Mouse (Mus musculus) inflammation-experienced regulatory T-cells, adult 6 months (primary cell): ENCODE measurements around the gene Acpp. TPM values are rescaled to one million over a fixed set of nuclear protein-coding genes. Genes with fewer than 3 reads are reported as not detected.
A peak's percentile ranks its signal among the peaks of the same experiment; 100 is the strongest.

ENCODE experiments used
- ATAC-seq: one replicate; pipeline ENCODE4 v1.8.0; 2017
- polyA plus RNA-seq, 3 experiments: library from polyadenylated mRNA; unstranded; fragments of 100-300 nt; shearing (Covaris generic); gene quantifications; one replicate each; pipeline ENCODE4 v1.2.1; 2017

The Acpp gene
- polyA plus RNA-seq, 3 experiments from 2014 or later = 2.3 to 6.1 (median 2.3) TPM

GRCm38 (mm10) chr9:104304800-104305199, 32.7 kb downstream of the Acpp start:
- no peak for ATAC-seq

GRCm38 (mm10) chr9:104304376-104304775, 33.2 kb downstream of the Acpp start:
- ATAC-seq = no peak

DNA sequence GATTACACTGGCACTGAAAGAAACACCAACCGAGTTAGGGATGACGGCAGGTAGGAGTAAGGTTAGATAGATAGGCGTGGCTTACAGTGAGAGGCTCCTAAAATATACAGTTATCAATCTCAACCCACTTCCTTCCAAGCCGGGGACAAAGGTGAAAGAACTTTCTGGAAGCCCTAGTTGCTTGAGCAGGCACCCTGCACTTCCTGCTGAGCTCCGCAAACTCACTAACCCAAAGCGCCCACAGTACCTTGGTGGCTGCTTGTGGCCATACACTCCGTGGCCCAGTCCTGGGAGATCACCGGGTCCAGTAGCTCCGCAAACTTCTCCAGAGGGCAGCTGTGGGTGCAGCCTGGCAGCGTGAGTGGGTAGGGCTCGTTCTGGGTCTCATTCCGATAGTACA, 37.0 kb downstream of the Acpp start:
- ATAC-seq = no peak

DNA sequence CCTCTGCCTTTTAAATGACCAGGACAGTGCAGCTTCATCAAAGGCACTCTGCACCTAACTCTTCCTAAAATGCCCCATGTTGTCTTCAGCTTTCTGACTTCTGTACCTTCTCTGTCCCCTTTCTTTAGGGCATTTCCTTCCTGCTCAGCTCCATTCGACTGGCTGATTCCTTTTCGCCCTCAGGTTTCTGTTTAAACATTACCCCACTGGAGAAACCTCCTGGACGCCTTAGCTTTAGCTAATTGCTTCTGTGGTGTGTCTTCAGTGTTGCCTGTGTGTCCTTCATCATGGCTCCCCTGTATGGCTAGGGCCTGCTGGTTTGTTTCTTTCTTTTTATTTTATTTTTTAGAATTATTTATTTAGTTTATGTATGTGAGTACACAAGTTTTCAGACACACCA, 40.5 kb downstream of the Acpp start:
- no peak for ATAC-seq

DNA sequence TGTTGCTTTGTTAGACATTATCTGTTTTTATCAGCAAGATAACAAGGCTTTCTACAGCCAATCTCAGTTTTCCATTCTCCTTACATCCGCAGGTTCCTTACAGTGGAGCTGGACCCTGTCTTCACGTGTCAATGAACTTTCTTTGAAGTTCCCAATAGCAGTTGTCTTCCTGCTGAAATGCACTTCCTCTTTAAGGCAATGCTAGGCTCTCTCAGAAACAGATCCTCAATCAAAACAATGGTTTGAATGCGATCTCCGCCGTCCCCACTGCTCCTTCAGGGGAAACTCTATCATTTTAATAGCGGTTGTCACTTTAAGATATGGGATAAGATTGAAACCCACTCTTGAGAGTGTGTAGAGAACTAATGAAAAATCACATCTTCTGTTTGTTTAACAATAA, 52.6 kb downstream of the Acpp start:
- no peak for ATAC-seq

DNA sequence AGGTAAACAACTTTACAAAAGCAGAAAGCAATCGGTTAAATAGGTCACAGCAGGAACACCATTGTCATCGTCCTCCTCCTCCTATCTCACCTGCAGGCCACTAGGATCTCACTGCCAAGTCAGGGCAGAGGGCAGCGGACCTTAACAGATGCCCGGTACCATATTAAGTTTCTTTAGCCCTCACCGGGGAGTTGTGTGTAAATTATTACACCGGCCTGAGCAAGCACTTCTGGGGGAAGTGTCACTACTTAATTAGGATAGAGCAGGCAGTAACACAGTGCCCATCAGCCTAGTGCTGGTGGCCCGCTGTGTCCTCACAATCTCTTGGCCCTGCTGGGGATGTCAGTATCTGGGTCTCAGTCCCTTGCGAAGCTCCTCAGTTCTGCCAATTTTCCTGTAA, 55.0 kb downstream of the Acpp start:
- no peak for ATAC-seq

DNA sequence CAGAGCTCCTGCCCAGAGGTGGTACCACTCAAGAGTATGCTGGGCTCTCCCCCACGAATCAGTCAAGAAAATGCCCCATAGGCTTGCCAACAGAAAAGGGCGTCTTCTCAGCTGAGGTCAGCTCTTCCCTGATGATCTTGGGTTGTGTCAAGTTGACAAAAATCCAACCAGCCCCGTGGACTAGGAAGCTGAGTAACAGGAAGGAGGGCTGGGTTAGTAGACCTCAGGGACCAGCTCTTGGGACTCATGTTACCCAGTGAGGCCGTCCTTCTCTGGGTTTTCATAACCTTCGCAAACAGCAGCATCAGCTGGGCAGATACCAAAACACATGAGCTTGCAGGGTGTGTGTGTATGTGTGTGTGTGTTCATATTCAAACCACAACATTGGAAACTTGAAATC, 55.8 kb downstream of the Acpp start:
- ATAC-seq = no peak

GRCm38 (mm10) chr9:104280725-104281495, 56.6 kb downstream of the Acpp start:
- no peak for ATAC-seq

DNA sequence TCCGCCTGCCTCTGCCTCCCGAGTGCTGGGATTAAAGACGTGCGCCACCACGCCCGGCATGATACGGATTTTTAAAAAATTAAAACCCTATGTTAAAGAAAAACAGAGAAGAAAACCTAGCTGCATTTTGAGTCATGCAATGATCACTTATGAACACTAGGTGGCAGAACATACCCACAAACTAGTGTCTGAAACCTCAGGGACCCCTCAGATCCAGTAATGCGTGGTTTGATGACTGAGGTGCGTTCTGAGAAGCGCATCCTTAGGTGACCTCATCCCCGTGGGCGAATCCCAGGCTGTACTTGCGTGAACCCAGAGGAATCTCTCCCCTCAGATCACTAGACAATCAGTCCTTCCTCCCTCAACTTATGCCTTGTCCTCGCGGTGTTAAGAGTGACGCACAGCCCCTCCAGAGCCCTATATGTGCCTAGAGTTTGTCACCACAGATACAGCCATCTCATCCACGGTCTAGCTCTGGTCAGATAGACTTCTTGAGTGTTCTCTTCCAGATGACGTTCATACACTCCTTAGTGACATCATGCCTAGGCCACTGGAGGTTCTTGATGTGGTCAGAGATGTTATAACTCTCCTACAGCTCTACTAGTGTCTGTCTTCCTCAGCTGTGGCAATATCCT, 59.9 kb downstream of the Acpp start:
- peak; percentile 38 for ATAC-seq

- peak; percentile 83 for ATAC-seq
These were observed 62.3 kb downstream of the Acpp start for GRCm38 (mm10) chr9:104275084-104275785.

- no peak for ATAC-seq
These were observed 65.5 kb downstream of the Acpp start for GRCm38 (mm10) chr9:104272057-104272456.

GRCm38 (mm10) chr9:104271642-104272041, 65.9 kb downstream of the Acpp start:
- no peak for ATAC-seq

- ATAC-seq = no peak
These were observed 67.6 kb downstream of the Acpp start for GRCm38 (mm10) chr9:104269944-104270343.

DNA sequence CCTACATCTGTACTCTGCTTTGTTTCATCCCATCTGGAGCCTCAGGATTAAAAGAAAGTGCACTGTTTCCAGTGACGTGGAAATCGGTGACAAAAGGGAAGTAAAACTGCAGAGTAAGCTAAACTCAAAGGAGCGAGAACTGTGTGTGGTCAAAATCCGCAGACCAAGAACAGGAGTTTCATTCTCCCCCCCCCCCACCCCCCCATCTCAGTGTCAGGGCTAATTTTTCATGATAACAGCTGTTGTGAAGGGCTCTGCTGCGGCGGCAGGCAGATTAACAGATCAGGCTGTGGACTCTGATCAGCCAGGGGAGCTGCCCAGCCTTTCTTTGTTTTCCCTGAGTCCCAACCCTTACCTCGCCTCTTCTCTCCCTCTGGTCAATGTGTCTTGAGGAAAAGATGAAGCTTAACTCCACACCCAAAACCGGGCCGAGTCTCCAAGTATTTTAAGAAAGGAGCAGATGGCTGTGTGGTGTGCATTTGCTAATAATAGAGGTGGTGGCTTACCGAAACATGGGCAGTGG, 68.1 kb downstream of the Acpp start:
- ATAC-seq = no peak

DNA sequence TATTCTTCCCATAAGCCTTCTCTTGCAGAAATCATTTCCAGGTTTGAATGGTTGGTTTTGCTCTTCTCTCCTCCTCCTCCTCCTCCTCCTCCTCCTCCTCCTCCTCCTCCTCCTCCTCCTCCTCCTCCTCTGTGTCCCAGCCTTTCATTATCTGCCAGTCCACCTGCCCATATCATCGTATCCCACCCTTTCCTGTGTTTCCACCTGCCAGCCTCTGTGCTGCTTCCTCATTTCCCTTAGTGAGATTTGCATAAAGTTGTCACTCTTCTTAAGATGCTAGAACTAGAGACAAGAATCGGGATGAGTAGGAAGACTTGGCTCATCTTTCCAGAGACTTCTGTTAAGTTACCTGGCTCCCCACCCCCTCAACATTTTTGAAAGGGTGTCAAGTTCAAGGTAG, 73.0 kb downstream of the Acpp start:
- ATAC-seq = no peak

DNA sequence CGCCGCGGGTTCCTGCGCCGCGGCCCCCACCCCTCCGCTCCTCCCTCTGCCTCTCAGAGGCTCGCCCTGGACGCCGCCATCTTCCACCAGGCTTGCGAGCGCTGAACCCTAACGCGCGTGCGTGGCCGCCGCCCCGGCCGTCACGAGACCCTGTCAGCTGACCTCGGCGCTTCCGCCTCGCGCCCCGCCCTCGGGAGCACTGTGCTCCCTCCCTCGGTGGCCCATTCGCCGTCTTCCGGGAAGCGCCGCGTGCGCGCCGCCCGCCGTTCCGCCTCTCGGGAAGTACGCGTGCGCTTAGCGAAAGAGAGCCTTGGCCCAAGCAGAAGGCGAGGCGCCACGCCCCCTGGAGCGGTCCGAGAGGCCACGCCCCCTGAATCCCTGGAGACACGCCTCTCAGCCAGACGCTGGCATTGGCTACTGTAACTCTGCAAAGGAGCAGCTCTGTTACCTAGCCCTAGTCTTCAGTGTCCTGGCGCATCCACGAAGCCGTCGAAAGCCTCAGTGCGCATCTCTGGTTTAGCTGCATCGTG, 74.7 kb downstream of the Acpp start, which contains the start of gene Dnajc13:
TSS of gene Dnajc13 (minus strand) at position 108 of the 530 bp plus-strand sequence.
- peak; percentile 91 for ATAC-seq

DNA sequence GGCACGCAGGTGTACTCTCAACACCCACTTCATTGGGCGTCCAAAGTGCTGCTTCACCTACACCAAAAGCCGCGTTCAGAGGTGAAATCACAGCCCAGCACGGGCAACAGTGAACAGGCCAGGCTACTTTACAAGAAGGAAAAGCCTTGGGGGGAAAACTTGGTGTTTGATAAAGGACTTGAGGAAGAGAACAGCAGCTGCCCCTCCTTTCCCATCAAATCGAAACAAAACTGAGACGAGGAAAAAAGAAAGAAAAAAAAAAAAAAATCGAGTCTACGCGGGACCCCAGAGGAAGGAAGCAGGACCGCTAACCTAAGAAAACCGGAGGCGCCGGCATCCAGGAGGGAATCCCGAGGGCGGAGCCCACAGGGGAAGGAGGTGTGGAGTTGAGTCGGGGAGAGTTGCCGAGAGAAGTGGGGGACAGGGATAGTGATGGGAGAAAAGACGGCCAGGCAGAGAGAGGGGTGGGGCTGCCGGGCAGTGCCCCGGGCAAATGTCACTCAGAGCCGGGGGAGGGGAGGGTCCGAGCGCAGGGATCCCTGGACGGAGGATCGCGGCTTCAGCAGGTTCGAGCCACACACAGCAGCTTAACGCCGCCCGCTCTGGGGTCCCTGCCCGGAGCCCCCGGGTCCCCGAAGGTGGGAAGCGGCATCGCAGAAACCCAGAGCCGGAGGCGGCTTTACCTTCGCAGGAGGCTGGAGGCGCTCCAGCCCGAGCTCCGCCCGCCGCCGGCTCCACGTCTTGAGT, 75.4 kb downstream of the Acpp start:
- ATAC-seq = no peak

DNA sequence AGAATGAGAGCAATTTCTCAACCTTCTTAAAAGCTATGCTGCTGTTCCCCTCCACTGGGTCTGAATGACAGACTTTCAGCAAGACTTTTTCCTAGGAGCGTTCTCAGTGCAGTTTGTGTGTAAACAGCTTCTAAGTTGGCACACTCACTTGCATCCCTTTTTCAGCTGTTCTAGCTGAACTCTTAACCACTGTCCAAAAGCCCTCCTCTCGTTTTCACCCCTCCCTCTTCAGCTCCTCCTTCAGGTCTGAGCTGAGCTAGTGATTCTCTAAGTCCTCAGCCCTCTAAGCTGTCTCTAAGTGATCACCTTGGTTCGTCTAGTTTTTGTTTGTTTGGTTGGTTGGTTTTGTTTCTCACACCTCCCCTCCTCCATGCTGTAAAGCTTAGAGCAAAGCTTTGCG, 77.2 kb downstream of the Acpp start:
- ATAC-seq = no peak

DNA sequence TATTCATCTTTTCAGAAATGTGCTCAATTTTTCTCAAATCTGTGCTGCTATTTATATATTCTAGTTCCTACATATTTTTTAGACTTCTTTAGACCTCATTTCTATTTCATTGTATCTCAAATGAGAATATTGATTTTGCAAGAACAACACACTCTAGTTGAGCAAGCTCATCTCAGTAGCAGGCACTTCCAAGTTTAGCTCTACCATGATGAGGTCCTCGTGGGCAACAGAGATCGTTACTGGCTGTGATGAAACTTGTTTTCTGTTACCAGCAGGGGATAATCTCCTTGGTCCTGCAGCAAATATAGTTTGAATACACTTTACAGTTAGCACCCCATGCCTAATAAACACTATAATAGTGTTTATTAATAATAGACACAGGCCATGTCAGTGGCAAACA, 81.5 kb downstream of the Acpp start:
- ATAC-seq = no peak

- no peak for ATAC-seq
These were observed 83.0 kb downstream of the Acpp start for GRCm38 (mm10) chr9:104254408-104255180.

- ATAC-seq = no peak
These were observed 84.9 kb downstream of the Acpp start for GRCm38 (mm10) chr9:104252637-104253036.

DNA sequence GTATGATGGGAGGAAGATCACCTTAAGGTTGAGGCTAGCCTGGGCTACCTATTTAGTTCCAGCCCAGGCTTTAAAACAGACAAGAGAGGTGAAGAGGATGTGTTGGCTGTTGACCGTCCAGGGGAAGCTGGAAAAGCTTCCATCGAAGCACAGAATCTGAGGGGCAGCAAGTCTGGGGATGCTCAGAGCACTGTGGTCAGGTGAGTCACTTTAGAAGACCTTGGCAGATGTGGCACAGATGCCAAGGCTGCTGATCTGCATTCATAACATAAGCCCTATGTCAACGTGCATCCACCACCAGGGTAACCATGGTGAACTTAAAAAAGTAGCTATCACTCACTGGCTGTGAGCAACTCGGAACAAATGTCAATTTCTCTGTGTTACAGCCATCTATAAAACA, 85.9 kb downstream of the Acpp start:
- no peak for ATAC-seq
